Mouse (Mus musculus): ENCODE measurements around the gene Csn1s2b. TPM values are rescaled to one million over a fixed set of nuclear protein-coding genes. Genes with fewer than 3 reads are reported as not detected.

The Csn1s2b gene
- not detected for polyA plus RNA-seq (2015; fragmentation: Illumina TruSeq; extraction: RNeasy Lipid Tissue Mini Kit (QIAGEN cat#74804); ENCODE audit: low read depth, low replicate concordance)

DNA sequence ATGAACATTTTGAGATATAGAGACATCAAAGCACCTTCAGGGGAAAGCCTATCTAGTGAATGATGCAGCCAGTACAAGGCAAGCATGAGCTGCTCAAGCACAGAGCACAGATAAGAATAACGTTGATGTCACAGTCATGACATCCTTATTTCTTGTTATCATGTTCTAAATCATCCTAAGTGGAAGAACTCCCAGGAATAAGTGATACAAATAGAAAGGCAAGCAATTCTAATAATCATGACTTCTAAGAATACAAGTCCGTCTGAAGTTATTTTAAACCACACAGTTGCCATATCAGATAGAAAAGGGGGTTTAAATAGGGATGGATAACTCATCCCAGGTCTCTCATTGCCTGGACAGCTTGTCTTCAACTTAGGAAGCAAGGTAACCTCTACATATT is at the start of gene Csn1s2b:
Csn1s2b (plus strand) TSS at position 301 of the 400 bp plus-strand sequence.

DNA sequence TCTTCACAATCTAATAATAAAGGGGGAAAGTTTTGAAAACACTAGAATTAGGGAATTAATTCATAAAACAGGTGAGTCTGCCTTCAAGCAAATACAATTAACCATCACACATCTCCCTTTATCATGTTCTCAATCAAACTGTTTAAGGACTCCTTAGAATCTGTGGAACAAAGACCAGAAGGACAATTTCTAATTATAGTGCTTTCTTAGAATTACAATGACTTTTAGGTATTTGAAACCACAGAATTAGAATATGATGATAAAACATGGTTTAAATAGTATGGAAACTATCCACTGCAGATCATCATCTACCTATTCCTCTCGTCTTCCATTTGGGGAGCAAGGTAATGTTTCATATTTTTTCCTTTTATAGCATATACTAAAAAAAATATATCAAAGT is 33.6 kb upstream of the Csn1s2b start, which contains the start of gene Csn1s2a:
Csn1s2a (plus strand) TSS at position 301 of the 400 bp plus-strand sequence.

DNA sequence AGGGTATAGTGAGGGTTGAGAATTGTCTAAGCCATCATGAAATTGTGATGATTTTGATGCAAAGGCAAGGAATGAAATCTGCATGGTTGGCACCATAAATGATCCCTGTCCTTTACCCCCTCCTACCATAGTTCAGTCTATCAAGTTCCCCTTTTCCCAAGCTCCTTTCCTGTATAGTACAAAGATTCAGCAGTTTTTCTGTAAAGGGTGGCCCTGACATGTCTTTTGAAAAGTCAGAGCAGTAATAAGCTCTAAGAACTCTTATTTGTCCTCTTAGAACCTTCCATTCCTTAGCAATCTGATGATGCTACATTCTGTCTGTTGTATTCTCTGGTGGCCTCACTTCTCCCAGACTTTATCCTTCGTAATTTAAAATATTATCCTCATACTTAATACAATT is 17.5 kb downstream of the Csn1s2b start, which contains the start of gene Prr27:
Prr27 (plus strand) TSS at position 301 of the 400 bp plus-strand sequence.

Other genes starting within 250 kb of the Csn1s2b start
- not detected for gene Sult1d1, start 239.1 kb upstream of the Csn1s2b start, polyA plus RNA-seq (2015; fragmentation: Illumina TruSeq; extraction: RNeasy Lipid Tissue Mini Kit (QIAGEN cat#74804); ENCODE audit: low read depth, low replicate concordance)
- gene Sult1e1, start 216.5 kb upstream of the Csn1s2b start, polyA plus RNA-seq (2015; fragmentation: Illumina TruSeq; extraction: RNeasy Lipid Tissue Mini Kit (QIAGEN cat#74804); ENCODE audit: low read depth, low replicate concordance) = not detected
- gene Csn1s1, start 141.9 kb upstream of the Csn1s2b start, polyA plus RNA-seq (2015; fragmentation: Illumina TruSeq; extraction: RNeasy Lipid Tissue Mini Kit (QIAGEN cat#74804); ENCODE audit: low read depth, low replicate concordance) = not detected
- gene Csn2, start 108.5 kb upstream of the Csn1s2b start, polyA plus RNA-seq (2015; fragmentation: Illumina TruSeq; extraction: RNeasy Lipid Tissue Mini Kit (QIAGEN cat#74804); ENCODE audit: low read depth, low replicate concordance) = not detected
- gene Csn1s2a, start 33.5 kb upstream of the Csn1s2b start, polyA plus RNA-seq (2015; fragmentation: Illumina TruSeq; extraction: RNeasy Lipid Tissue Mini Kit (QIAGEN cat#74804); ENCODE audit: low read depth, low replicate concordance) = not detected
- not detected for gene Prr27, start 17.6 kb downstream of the Csn1s2b start, polyA plus RNA-seq (2015; fragmentation: Illumina TruSeq; extraction: RNeasy Lipid Tissue Mini Kit (QIAGEN cat#74804); ENCODE audit: low read depth, low replicate concordance)
- not detected for gene Odam, start 76.9 kb downstream of the Csn1s2b start, polyA plus RNA-seq (2015; fragmentation: Illumina TruSeq; extraction: RNeasy Lipid Tissue Mini Kit (QIAGEN cat#74804); ENCODE audit: low read depth, low replicate concordance)
- gene Csn3, start 117.5 kb downstream of the Csn1s2b start, polyA plus RNA-seq (2015; fragmentation: Illumina TruSeq; extraction: RNeasy Lipid Tissue Mini Kit (QIAGEN cat#74804); ENCODE audit: low read depth, low replicate concordance) = not detected
- gene 2310003L06Rik, start 161.4 kb downstream of the Csn1s2b start, polyA plus RNA-seq (2015; fragmentation: Illumina TruSeq; extraction: RNeasy Lipid Tissue Mini Kit (QIAGEN cat#74804); ENCODE audit: low read depth, low replicate concordance) = not detected
- gene Gm28434, start 161.4 kb downstream of the Csn1s2b start, polyA plus RNA-seq (2015; fragmentation: Illumina TruSeq; extraction: RNeasy Lipid Tissue Mini Kit (QIAGEN cat#74804); ENCODE audit: low read depth, low replicate concordance) = not detected
- gene Cabs1, start 171.4 kb downstream of the Csn1s2b start, polyA plus RNA-seq (2015; fragmentation: Illumina TruSeq; extraction: RNeasy Lipid Tissue Mini Kit (QIAGEN cat#74804); ENCODE audit: low read depth, low replicate concordance) = not detected
- not detected for gene Smr3a, start 194.5 kb downstream of the Csn1s2b start, polyA plus RNA-seq (2015; fragmentation: Illumina TruSeq; extraction: RNeasy Lipid Tissue Mini Kit (QIAGEN cat#74804); ENCODE audit: low read depth, low replicate concordance)